Mouse (Mus musculus): ENCODE data around the gene Ddx39b. TPM values are rescaled to one million over a fixed set of nuclear protein-coding genes. Genes with fewer than 3 reads are reported as not detected.
"Not testable (repeated sequence)": the region's sequence is repeated elsewhere in the genome, so short reads cannot be mapped to it uniquely, and the experiment has no call there.

Ddx39b gene
- polyA plus RNA-seq, 1 experiment from 2014 or later = 432 TPM

DNA sequence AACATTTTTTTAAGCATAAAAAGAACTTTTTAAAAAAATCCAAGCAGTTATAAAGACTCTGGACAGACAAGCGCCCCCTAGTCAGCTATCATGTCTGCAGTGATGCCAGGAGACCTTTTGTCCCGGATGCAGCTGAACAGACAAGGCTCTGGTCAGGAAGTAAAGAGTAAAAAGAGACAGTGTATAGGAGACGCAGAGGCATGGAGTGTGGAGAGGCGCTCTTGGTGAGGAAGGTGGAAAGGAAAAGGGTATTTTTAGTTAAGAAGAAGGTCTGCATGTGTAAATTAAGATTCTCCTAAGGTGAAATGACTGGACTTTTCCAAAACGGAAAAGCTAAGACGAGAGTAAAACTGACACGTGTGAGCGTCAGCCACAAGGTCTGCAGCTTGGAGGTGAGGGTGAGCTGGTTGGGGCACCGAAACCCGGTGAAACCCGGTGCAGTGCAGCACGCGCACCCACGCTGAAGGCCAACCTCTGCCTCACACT lies 14.9 kb upstream of the Ddx39b start:
- DNase-seq (ENCODE audit: low spot score) = no peak
- 78% methylated on average over 14 of the region's 14 CpGs for WGBS
- H3K27ac ChIP-seq (ENCODE audit: low read depth, low read length) = no peak overlapping the region

GRCm38 (mm10) chr17:35231022-35231421 lies 10.5 kb upstream of the Ddx39b start:
- no peak for ATAC-seq (replicated peaks; ENCODE audit: low FRiP score)
- no peak overlapping the region for H3K4me3 ChIP-seq (ENCODE audit: low read depth, low read length)
- no peak for DNase-seq (ENCODE audit: low spot score)
- H3K9ac ChIP-seq (ENCODE audit: low read depth, low read length) = no peak overlapping the region
- H3K4me1 ChIP-seq (replicated peaks; ENCODE audit: control insufficient read depth, insufficient read depth, low read length) = peaks cover 15% of the 10 kb centered on the region
- H3K27ac ChIP-seq (ENCODE audit: low read depth, low read length) = no peak overlapping the region
- no peaks in the 10 kb centered on the region for H3K27me3 ChIP-seq (replicated peaks; ENCODE audit: control insufficient read depth, insufficient read depth, low read length)
- no peak overlapping the region for H3K4me2 ChIP-seq
- no peaks in the 10 kb centered on the region for H3K9me3 ChIP-seq (ENCODE audit: control insufficient read depth, low read length)
- H3K36me3 ChIP-seq (ENCODE audit: control insufficient read depth, insufficient read depth, low read length) = peaks cover 19% of the 10 kb centered on the region; the same call in 1 of the 2 replicates
- 91% methylated on average over 10 of the region's 10 CpGs for WGBS

More for the DNA sequence above, 14.9 kb upstream of the Ddx39b start:
- Histone ChIP-seq H3K9ac (ENCODE audit: low read depth, low read length) (no peak overlapping the region), H3K4me3 (ENCODE audit: low read depth, low read length) (no peak overlapping the region), H3K36me3 (ENCODE audit: control insufficient read depth, insufficient read depth, low read length) (peaks cover 19% of the 10 kb centered on the region; the same call in 1 of the 2 replicates), H3K27me3 (replicated peaks; ENCODE audit: control insufficient read depth, insufficient read depth, low read length) (no peaks in the 10 kb centered on the region), H3K4me2 (no peak overlapping the region), H3K9me3 (ENCODE audit: control insufficient read depth, low read length) (no peaks in the 10 kb centered on the region), H3K4me1 (replicated peaks; ENCODE audit: control insufficient read depth, insufficient read depth, low read length) (peaks cover 4% of the 10 kb centered on the region; the same call in 1 of the 2 replicates)
- no peak for ATAC-seq (replicated peaks; ENCODE audit: low FRiP score)

DNA sequence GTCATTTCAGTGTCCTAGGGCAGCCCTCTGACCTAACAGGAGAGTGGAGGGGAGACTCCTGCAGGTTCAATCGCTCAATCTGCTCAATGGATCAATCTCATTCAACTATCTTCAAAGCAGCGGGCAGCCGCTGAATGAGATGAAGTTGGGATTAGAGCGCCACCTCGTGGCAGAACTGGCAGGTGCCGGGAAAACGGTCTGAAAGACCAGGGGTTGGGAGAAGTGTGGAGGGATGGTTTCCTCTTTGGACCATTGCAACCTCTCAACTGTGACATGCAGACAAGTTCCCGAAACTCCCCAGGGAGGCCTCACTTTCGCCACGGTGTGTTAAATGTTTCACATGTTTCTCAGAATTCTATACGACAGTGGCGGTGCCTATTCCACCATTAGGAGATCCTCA lies 9.5 kb upstream of the Ddx39b start:
- H3K27me3 ChIP-seq (replicated peaks; ENCODE audit: control insufficient read depth, insufficient read depth, low read length) = no peaks in the 10 kb centered on the region
- H3K36me3 ChIP-seq (ENCODE audit: control insufficient read depth, insufficient read depth, low read length) = peaks cover 19% of the 10 kb centered on the region; the same call in 1 of the 2 replicates
- H3K9me3 ChIP-seq (ENCODE audit: control insufficient read depth, low read length) = no peaks in the 10 kb centered on the region
- DNase-seq (ENCODE audit: low spot score) = peak; percentile 81
- H3K4me2 ChIP-seq = peak overlapping the region; percentile 79
- peaks cover 20% of the 10 kb centered on the region for H3K4me1 ChIP-seq (replicated peaks; ENCODE audit: control insufficient read depth, insufficient read depth, low read length)
- no peak for ATAC-seq (replicated peaks; ENCODE audit: low FRiP score)
- 10% methylated on average over 12 of the region's 12 CpGs for WGBS
- H3K9ac ChIP-seq (ENCODE audit: low read depth, low read length) = 0 out of 2 replicates have a peak overlapping the region, but pooled peaks have one; percentile 25
- 0 out of 2 replicates have a peak overlapping the region, but pooled peaks have one; percentile 25 for H3K27ac ChIP-seq (ENCODE audit: low read depth, low read length)
- peak overlapping the region; percentile 12; the same call in 1 of the 2 replicates for H3K4me3 ChIP-seq (ENCODE audit: low read depth, low read length)

- H3K9ac ChIP-seq (ENCODE audit: low read depth, low read length) = 0 out of 2 replicates have a peak overlapping the region, but pooled peaks have one; percentile 25
- no peak for DNase-seq (ENCODE audit: low spot score)
- H3K36me3 ChIP-seq (ENCODE audit: control insufficient read depth, insufficient read depth, low read length) = peaks cover 19% of the 10 kb centered on the region; the same call in 1 of the 2 replicates
- peak overlapping the region; percentile 79 for H3K4me2 ChIP-seq
- H3K27ac ChIP-seq (ENCODE audit: low read depth, low read length) = peak overlapping the region; percentile 25; the same call in 1 of the 2 replicates
- no peaks in the 10 kb centered on the region for H3K27me3 ChIP-seq (replicated peaks; ENCODE audit: control insufficient read depth, insufficient read depth, low read length)
- WGBS = 84% methylated on average over 5 of the region's 5 CpGs
- H3K4me1 ChIP-seq (replicated peaks; ENCODE audit: control insufficient read depth, insufficient read depth, low read length) = peaks cover 20% of the 10 kb centered on the region
- H3K4me3 ChIP-seq (ENCODE audit: low read depth, low read length) = peak overlapping the region; percentile 12; the same call in 1 of the 2 replicates
- ATAC-seq (replicated peaks; ENCODE audit: low FRiP score) = no peak
- no peaks in the 10 kb centered on the region for H3K9me3 ChIP-seq (ENCODE audit: control insufficient read depth, low read length)
Measured at GRCm38 (mm10) chr17:35232659-35233058, 8.9 kb upstream of the Ddx39b start.

DNA sequence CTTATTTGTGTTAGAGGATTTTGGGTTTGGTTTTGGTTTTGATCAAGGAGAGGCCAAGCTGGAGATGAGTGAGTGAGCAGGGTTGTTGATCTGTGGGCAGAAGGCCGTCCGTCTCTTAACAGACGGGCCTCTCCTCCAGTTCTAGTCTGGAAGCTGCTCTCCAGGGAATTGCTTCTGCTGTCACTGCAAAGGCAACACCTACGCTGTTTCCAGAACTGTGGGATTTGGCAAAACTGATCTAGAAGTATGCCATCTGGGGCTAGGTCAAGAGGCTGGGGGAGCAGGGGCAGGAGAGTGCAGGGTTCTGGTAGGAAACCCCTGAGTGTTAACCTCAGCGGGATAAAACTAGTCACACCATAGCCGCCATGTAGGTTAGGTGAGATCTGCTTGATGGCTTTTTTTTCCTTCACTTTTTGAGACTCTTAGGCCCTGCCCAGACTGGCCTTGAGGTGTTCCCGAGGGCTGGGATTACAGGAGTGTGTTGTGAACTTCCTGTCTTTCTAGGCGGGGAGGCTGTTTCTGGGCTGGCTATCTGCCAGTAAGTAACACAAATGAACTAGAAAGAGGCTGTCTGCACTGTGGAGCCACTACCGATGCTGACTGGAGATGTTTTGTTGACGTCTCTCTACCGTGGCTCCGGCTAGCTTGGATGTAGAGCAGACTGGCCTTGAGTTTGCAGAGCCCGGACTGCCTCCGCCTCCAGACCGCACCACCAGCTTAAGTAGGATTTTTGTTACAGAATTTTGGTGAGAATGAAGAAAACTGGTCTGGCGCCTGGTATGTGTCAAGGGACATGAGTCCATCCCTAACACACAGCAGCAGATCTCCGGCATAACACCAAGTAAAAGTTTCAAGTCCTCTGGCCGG lies 8.2 kb upstream of the Ddx39b start, which contains the start of gene Atp6v1g2:
Atp6v1g2 (plus strand) TSS at position 547 of the 867 bp plus-strand sequence.
- 71% methylated on average over 18 of the region's 18 CpGs for WGBS
- Histone ChIP-seq H3K4me1 (replicated peaks; ENCODE audit: control insufficient read depth, insufficient read depth, low read length) (peaks cover 20% of the 10 kb centered on the region), H3K36me3 (ENCODE audit: control insufficient read depth, insufficient read depth, low read length) (peaks cover 19% of the 10 kb centered on the region; the same call in 1 of the 2 replicates)

DNA sequence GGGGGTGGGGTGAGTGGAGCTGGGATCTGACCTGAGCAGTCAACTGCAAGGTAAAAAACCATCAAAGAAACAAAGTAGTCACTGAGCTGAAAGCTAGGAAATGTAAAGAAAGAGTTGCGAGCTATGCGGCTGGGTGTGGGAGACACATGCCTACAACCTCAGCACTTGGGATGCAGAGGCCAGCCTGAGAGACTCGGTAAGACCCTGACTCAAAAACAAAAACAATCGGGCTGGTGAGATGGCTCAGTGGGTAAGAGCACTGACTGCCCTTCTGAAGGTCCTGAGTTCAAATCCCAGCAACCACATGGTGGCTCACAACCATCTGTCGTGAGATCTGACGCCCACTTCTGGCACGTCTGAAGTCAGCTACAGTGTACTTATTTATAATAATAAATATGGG lies 7.5 kb upstream of the Ddx39b start:
- Histone ChIP-seq H3K4me1 (replicated peaks; ENCODE audit: control insufficient read depth, insufficient read depth, low read length) (peaks cover 20% of the 10 kb centered on the region), H3K4me3 (ENCODE audit: low read depth, low read length) (peak overlapping the region; percentile 71), H3K9ac (ENCODE audit: low read depth, low read length) (peak overlapping the region; percentile 88), H3K4me2 (peak overlapping the region; percentile 79), H3K36me3 (ENCODE audit: control insufficient read depth, insufficient read depth, low read length) (peaks cover 19% of the 10 kb centered on the region; the same call in 1 of the 2 replicates), H3K27ac (ENCODE audit: low read depth, low read length) (peak overlapping the region; percentile 95)
- DNase-seq (ENCODE audit: low spot score); H3K27me3 ChIP-seq (replicated peaks; ENCODE audit: control insufficient read depth, insufficient read depth, low read length); ATAC-seq (replicated peaks; ENCODE audit: low FRiP score); H3K9me3 ChIP-seq (ENCODE audit: control insufficient read depth, low read length): not testable (repeated sequence)
- WGBS = 72% methylated on average over 7 of the region's 7 CpGs

More for the DNA sequence above, 8.2 kb upstream of the Ddx39b start, which contains the start of gene Atp6v1g2:
- H3K4me2 ChIP-seq = peak within 1 kb of the TSS; percentile 79
- H3K4me3 ChIP-seq (ENCODE audit: low read depth, low read length) = peak within 1 kb of the TSS; percentile 71
- peak within 1 kb of the TSS; percentile 95 for H3K27ac ChIP-seq (ENCODE audit: low read depth, low read length)
- DNase-seq (ENCODE audit: low spot score) (no peak), ATAC-seq (replicated peaks; ENCODE audit: low FRiP score) (no peak)
- H3K9ac ChIP-seq (ENCODE audit: low read depth, low read length) = peak within 1 kb of the TSS; percentile 88
- H3K27me3 ChIP-seq (replicated peaks; ENCODE audit: control insufficient read depth, insufficient read depth, low read length) = no peaks in the 10 kb centered on the region
- no peaks in the 10 kb centered on the region for H3K9me3 ChIP-seq (ENCODE audit: control insufficient read depth, low read length)

DNA sequence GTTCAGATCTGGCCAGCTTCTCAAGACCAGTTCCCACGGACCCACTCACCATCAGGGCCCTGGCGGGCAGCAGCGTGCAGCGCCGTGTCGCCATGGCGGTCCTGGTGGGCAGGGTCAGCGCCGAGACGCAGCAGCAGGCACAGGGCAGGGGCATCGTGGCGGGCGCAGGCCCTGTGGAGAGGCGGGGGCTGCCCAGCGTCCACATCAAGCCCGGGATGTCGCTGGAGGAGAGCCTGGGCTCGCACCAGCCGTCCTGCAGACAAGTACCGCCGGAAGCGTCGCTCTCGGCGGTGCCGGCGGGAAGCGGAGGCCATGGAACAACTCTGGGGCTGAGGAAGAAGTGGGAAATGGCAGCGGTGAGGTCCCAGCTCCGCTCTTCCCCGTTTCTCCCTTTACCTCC lies 6.6 kb upstream of the Ddx39b start:
- peak overlapping the region; percentile 88 for H3K9ac ChIP-seq (ENCODE audit: low read depth, low read length)
- DNase-seq (ENCODE audit: low spot score) (peak; percentile 61), ATAC-seq (replicated peaks; ENCODE audit: low FRiP score) (peak; percentile 11; the same call in 1 of the 2 replicates)
- peaks cover 12% of the 10 kb centered on the region; the same call in 1 of the 2 replicates for H3K36me3 ChIP-seq (ENCODE audit: control insufficient read depth, insufficient read depth, low read length)
- peaks cover 20% of the 10 kb centered on the region for H3K4me1 ChIP-seq (replicated peaks; ENCODE audit: control insufficient read depth, insufficient read depth, low read length)
- peak overlapping the region; percentile 95 for H3K27ac ChIP-seq (ENCODE audit: low read depth, low read length)
- H3K4me3 ChIP-seq (ENCODE audit: low read depth, low read length) = peak overlapping the region; percentile 71
- H3K27me3 ChIP-seq (replicated peaks; ENCODE audit: control insufficient read depth, insufficient read depth, low read length) = no peaks in the 10 kb centered on the region
- H3K9me3 ChIP-seq (ENCODE audit: control insufficient read depth, low read length) = no peaks in the 10 kb centered on the region
- 2% methylated on average over 31 of the region's 31 CpGs for WGBS
- H3K4me2 ChIP-seq = peak overlapping the region; percentile 79

DNA sequence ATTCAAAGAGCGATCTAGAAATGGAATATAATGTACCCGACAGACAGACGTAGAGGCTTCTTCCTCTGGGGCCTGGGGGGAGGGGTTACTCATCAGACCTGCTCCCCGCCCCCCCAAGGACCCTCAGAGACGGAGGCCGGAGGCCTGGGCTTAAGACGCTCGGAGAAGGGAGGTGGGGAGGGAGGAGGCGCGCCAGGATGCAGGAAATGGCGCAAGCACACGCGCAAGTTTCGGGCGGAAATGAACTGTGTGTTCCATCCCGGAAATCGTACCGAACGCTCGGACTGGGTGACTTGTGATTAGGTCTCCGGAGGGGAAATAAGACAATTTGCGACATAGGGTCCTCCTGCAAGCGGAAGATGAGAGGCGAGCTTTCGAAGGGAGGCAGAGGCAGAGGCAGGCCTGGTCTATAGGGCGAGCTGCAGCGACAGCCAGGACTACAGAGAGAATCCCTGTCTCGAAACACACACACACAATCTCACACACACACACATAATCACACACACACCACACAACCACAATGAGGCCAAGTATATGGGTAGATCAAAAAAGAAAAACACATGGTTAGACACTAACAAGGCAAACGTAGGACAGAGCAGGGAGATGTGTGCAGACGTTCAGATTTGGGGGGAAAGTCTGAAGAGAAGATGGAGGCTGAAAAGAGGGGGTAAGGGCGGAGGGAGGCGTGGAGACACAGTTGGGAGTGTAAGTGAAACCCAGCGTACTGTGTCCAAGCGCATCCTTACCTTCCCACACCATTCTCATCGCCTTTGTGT lies 5.7 kb upstream of the Ddx39b start, which contains the start of gene Nfkbil1:
Nfkbil1 (minus strand) TSS at position 179 of the 776 bp plus-strand sequence.
- H3K4me1 ChIP-seq (replicated peaks; ENCODE audit: control insufficient read depth, insufficient read depth, low read length) = peaks cover 25% of the 10 kb centered on the region
- WGBS = under 1% methylated on average over 35 of the region's 35 CpGs
- no peaks in the 10 kb centered on the region for H3K9me3 ChIP-seq (ENCODE audit: control insufficient read depth, low read length)
- H3K27ac ChIP-seq (ENCODE audit: low read depth, low read length) = peak within 1 kb of the TSS; percentile 95
- peaks cover 12% of the 10 kb centered on the region; the same call in 1 of the 2 replicates for H3K36me3 ChIP-seq (ENCODE audit: control insufficient read depth, insufficient read depth, low read length)
- H3K9ac ChIP-seq (ENCODE audit: low read depth, low read length) = peak within 1 kb of the TSS; percentile 88
- no peaks in the 10 kb centered on the region for H3K27me3 ChIP-seq (replicated peaks; ENCODE audit: control insufficient read depth, insufficient read depth, low read length)
- peak within 1 kb of the TSS; percentile 79 for H3K4me2 ChIP-seq
- peak; percentile 83 for ATAC-seq (replicated peaks; ENCODE audit: low FRiP score)
- DNase-seq (ENCODE audit: low spot score) = peak; percentile 84
- H3K4me3 ChIP-seq (ENCODE audit: low read depth, low read length) = peak within 1 kb of the TSS; percentile 71
